Mouse (Mus musculus): Measurements from ENCODE around the gene Nanos3. TPM values are rescaled to one million over a fixed set of nuclear protein-coding genes. Genes with fewer than 3 reads are reported as not detected.

Gene Nanos3
- 12.4 and 12.5 TPM in 2 replicates for polyA plus RNA-seq (2014; fragmentation: Nextera tagmentation; extraction: Ambion mirVana)

DNA sequence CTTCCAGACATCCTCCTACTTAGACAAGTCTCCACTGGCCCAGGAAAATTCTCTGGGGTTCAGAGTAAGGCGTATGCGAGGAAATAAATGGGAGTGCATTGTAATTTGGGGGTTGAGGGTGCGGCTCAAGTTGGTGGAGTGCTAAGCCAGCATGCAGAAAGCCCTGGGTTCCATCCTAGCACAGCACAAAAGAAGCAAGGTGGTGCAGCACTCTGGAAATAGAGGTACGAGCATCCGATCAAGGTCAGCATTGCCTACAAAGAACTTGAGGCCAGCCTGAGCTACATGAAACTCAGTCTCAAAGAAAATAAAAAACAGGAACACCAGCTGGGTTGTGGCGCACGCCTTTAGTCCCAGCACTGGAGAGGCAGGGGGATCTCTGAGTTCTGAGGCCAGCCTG, at the start of gene Nanos3:
TSS of gene Nanos3 (minus strand) at position 101 of the 400 bp plus-strand sequence.
- H3K27ac ChIP-seq (ENCODE audit: low read depth, low read length): peak within 1 kb of the TSS; percentile 97
- H3K4me3 ChIP-seq (ENCODE audit: low read depth, low read length): peak within 1 kb of the TSS; percentile 79
- ATAC-seq (ENCODE audit: low read depth): no peak
- H3K4me2 ChIP-seq (ENCODE audit: low read depth, low read length): peak within 1 kb of the TSS; percentile 90
- no peaks in the 10 kb centered on the region for H3K36me3 ChIP-seq (ENCODE audit: control insufficient read depth, insufficient read depth, low read length)
- peak within 1 kb of the TSS; percentile 99 for H3K9ac ChIP-seq (replicated peaks; ENCODE audit: low read depth, low read length)
- peaks cover 26% of the 10 kb centered on the region for H3K4me1 ChIP-seq (ENCODE audit: control insufficient read depth, insufficient read depth, low read length)
- no peaks in the 10 kb centered on the region for H3K27me3 ChIP-seq (ENCODE audit: control insufficient read depth, insufficient read depth, low read length)
- H3K9me3 ChIP-seq (ENCODE audit: control insufficient read depth, low read length): no peaks in the 10 kb centered on the region
- 96% methylated on average over 7 of the region's 7 CpGs for WGBS

DNA sequence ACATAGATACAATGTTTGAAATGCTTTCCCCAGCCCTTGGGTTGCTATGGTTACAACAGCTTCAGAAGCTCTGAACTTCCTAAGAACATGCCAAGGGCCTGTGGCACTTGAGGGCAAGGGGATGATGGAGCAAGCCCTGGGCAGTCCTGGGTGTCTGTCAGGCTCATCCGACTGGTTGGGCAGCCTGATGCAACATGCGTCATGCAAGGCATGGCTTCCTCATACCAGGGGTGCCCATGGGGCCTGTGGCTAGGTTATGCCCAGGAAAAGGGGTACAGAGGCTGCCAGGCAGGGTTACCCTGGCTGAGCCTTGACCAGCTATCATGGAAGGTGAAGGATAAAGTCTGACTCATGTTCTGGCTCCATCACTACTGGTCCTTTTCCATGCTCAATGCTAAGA, 48.0 kb upstream of the Nanos3 start:
- Histone ChIP-seq H3K4me1 (ENCODE audit: control insufficient read depth, insufficient read depth, low read length) (peaks cover 17% of the 10 kb centered on the region), H3K4me3 (ENCODE audit: low read depth, low read length) (no peak overlapping the region), H3K27me3 (ENCODE audit: control insufficient read depth, insufficient read depth, low read length) (no peaks in the 10 kb centered on the region), H3K27ac (ENCODE audit: low read depth, low read length) (no peak overlapping the region), H3K36me3 (ENCODE audit: control insufficient read depth, insufficient read depth, low read length) (peaks cover 58% of the 10 kb centered on the region), H3K9ac (replicated peaks; ENCODE audit: low read depth, low read length) (no peak overlapping the region), H3K4me2 (ENCODE audit: low read depth, low read length) (no peak overlapping the region), H3K9me3 (ENCODE audit: control insufficient read depth, low read length) (no peaks in the 10 kb centered on the region)
- WGBS: 89% methylated on average over 2 of the region's 2 CpGs
- no peak for ATAC-seq (ENCODE audit: low read depth)

DNA sequence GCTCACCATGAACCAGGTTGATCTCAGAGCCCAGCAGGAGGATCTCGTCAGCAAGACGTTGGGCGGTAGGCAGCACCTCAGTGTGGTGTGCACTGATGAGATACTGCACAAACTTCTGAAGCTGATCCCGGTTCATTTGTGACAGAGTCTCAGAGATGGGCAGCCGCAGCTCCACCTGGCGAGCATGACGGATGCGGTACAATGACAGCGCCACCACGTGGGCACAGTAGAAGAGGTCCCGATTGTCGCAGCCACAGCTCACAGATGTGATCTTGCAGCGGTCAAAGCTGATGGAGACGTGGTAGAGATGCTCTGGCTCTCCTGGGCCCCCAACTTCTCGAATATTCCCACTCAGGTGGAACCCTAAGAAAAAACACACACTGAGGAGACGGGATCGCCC, 45.7 kb upstream of the Nanos3 start:
- Histone ChIP-seq H3K4me2 (ENCODE audit: low read depth, low read length) (no peak overlapping the region), H3K27ac (ENCODE audit: low read depth, low read length) (no peak overlapping the region), H3K4me1 (ENCODE audit: control insufficient read depth, insufficient read depth, low read length) (peaks cover 8% of the 10 kb centered on the region), H3K9ac (replicated peaks; ENCODE audit: low read depth, low read length) (no peak overlapping the region), H3K4me3 (ENCODE audit: low read depth, low read length) (no peak overlapping the region), H3K36me3 (ENCODE audit: control insufficient read depth, insufficient read depth, low read length) (peaks cover 75% of the 10 kb centered on the region), H3K27me3 (ENCODE audit: control insufficient read depth, insufficient read depth, low read length) (no peaks in the 10 kb centered on the region), H3K9me3 (ENCODE audit: control insufficient read depth, low read length) (no peaks in the 10 kb centered on the region)
- 79% methylated on average over 17 of the region's 17 CpGs for WGBS
- ATAC-seq (ENCODE audit: low read depth): no peak

- H3K36me3 ChIP-seq (ENCODE audit: control insufficient read depth, insufficient read depth, low read length): peaks cover 85% of the 10 kb centered on the region
- H3K9me3 ChIP-seq (ENCODE audit: control insufficient read depth, low read length): no peaks in the 10 kb centered on the region
- H3K4me3 ChIP-seq (ENCODE audit: low read depth, low read length): no peak overlapping the region
- no peak for ATAC-seq (ENCODE audit: low read depth)
- H3K27ac ChIP-seq (ENCODE audit: low read depth, low read length): no peak overlapping the region
- 80% methylated on average over 21 of the region's 21 CpGs for WGBS
- H3K27me3 ChIP-seq (ENCODE audit: control insufficient read depth, insufficient read depth, low read length): no peaks in the 10 kb centered on the region
- no peaks in the 10 kb centered on the region for H3K4me1 ChIP-seq (ENCODE audit: control insufficient read depth, insufficient read depth, low read length)
- no peak overlapping the region for H3K9ac ChIP-seq (replicated peaks; ENCODE audit: low read depth, low read length)
- H3K4me2 ChIP-seq (ENCODE audit: low read depth, low read length): no peak overlapping the region
These were observed 38.5 kb upstream of the Nanos3 start for GRCm38 (mm10) chr8:84223322-84224029.

DNA sequence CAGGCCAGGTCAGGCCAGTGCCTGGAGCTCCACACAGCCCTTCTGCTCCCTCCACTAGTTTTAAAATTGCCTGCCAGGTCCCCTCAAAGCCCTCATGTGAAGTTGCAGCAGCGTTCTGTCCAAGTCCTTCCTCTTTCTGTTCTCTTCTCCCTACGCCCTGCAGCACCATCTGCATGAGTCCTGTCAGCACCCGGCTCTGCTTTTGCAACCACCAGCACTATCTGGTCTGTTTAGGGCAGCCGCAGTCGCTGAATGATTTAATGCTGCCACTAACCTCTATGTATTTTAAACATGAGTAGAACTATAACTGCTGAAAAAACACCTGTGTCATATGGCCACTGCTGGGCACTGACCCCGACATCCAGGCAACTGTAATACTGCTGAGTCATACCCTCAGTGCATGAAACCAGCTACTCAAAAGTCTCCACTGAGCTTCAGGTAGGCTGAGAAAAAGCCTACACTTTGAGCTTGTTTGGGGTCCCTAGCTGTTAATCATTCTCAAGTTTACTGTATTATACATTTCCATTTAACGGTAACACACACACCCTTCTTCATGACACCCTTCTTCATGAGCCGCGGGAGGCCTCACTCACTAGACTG, 37.6 kb upstream of the Nanos3 start:
- no peak overlapping the region for H3K27ac ChIP-seq (ENCODE audit: low read depth, low read length)
- no peak overlapping the region for H3K4me2 ChIP-seq (ENCODE audit: low read depth, low read length)
- no peak for ATAC-seq (ENCODE audit: low read depth)
- H3K4me1 ChIP-seq (ENCODE audit: control insufficient read depth, insufficient read depth, low read length): no peaks in the 10 kb centered on the region
- peaks cover 85% of the 10 kb centered on the region for H3K36me3 ChIP-seq (ENCODE audit: control insufficient read depth, insufficient read depth, low read length)
- no peaks in the 10 kb centered on the region for H3K9me3 ChIP-seq (ENCODE audit: control insufficient read depth, low read length)
- no peak overlapping the region for H3K9ac ChIP-seq (replicated peaks; ENCODE audit: low read depth, low read length)
- no peak overlapping the region for H3K4me3 ChIP-seq (ENCODE audit: low read depth, low read length)
- H3K27me3 ChIP-seq (ENCODE audit: control insufficient read depth, insufficient read depth, low read length): no peaks in the 10 kb centered on the region
- 95% methylated on average over 9 of the region's 9 CpGs for WGBS

GRCm38 (mm10) chr8:84220105-84220504, 35.1 kb upstream of the Nanos3 start:
- no peak overlapping the region for H3K9ac ChIP-seq (replicated peaks; ENCODE audit: low read depth, low read length)
- ATAC-seq (ENCODE audit: low read depth): no peak
- no peaks in the 10 kb centered on the region for H3K27me3 ChIP-seq (ENCODE audit: control insufficient read depth, insufficient read depth, low read length)
- H3K4me3 ChIP-seq (ENCODE audit: low read depth, low read length): no peak overlapping the region
- H3K4me2 ChIP-seq (ENCODE audit: low read depth, low read length): no peak overlapping the region
- H3K4me1 ChIP-seq (ENCODE audit: control insufficient read depth, insufficient read depth, low read length): no peaks in the 10 kb centered on the region
- no peak overlapping the region for H3K27ac ChIP-seq (ENCODE audit: low read depth, low read length)
- WGBS: 94% methylated on average over 7 of the region's 7 CpGs
- peaks cover 91% of the 10 kb centered on the region for H3K36me3 ChIP-seq (ENCODE audit: control insufficient read depth, insufficient read depth, low read length)
- no peaks in the 10 kb centered on the region for H3K9me3 ChIP-seq (ENCODE audit: control insufficient read depth, low read length)

DNA sequence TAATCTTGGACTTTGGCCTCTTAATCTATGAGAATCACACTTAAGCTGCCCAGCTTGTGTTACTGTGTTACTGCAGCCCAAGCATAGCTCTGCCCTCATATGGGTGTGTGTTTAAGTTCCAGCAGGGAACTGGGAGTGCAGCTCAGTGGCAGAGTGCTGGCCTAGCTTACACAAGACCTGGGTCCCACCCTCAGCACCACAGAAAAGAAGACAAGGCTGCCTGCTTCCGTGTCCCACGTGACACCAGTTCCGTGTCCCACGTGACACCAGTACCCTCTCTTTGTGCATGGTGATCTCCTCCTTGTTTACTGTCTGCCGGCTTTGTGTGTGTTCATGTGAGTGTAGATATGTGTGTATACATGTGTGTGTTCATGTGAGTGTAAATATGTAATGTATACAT, 33.1 kb upstream of the Nanos3 start:
- Histone ChIP-seq H3K36me3 (ENCODE audit: control insufficient read depth, insufficient read depth, low read length) (peaks cover 86% of the 10 kb centered on the region), H3K9ac (replicated peaks; ENCODE audit: low read depth, low read length) (no peak overlapping the region), H3K4me1 (ENCODE audit: control insufficient read depth, insufficient read depth, low read length) (no peaks in the 10 kb centered on the region), H3K9me3 (ENCODE audit: control insufficient read depth, low read length) (no peaks in the 10 kb centered on the region), H3K27me3 (ENCODE audit: control insufficient read depth, insufficient read depth, low read length) (no peaks in the 10 kb centered on the region), H3K4me2 (ENCODE audit: low read depth, low read length) (no peak overlapping the region), H3K27ac (ENCODE audit: low read depth, low read length) (no peak overlapping the region), H3K4me3 (ENCODE audit: low read depth, low read length) (no peak overlapping the region)
- ATAC-seq (ENCODE audit: low read depth): no peak
- WGBS: 95% methylated on average over 5 of the region's 5 CpGs

GRCm38 (mm10) chr8:84217206-84217605, 32.2 kb upstream of the Nanos3 start:
- ATAC-seq (ENCODE audit: low read depth): no peak

DNA sequence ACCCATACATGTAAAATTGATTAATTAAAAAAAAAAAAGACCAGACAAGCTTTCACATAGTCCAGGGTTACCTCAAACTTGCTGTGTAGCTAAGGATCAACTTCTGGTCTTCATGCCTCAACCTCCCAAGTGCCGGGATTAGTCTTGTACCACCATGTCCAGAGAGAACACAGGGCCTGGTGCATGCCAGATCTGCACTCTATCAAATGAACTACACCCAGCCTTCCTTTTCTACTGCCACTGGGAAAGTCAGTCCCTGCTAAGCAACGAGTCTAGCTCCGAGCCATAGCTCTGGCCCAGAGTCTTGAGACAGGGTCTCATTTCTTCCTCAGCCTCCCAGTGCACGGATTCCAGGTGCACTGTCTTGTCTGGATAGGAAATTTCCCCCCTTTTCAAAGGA, 28.3 kb upstream of the Nanos3 start:
- H3K4me1 ChIP-seq (ENCODE audit: control insufficient read depth, insufficient read depth, low read length): peaks cover 8% of the 10 kb centered on the region; the same call in 1 of the 2 replicates
- H3K27me3 ChIP-seq (ENCODE audit: control insufficient read depth, insufficient read depth, low read length): no peaks in the 10 kb centered on the region
- H3K9ac ChIP-seq (replicated peaks; ENCODE audit: low read depth, low read length): no peak overlapping the region
- H3K36me3 ChIP-seq (ENCODE audit: control insufficient read depth, insufficient read depth, low read length): peaks cover 68% of the 10 kb centered on the region
- no peak for ATAC-seq (ENCODE audit: low read depth)
- WGBS: 93% methylated on average over 4 of the region's 4 CpGs
- no peak overlapping the region for H3K4me3 ChIP-seq (ENCODE audit: low read depth, low read length)
- H3K4me2 ChIP-seq (ENCODE audit: low read depth, low read length): no peak overlapping the region
- no peak overlapping the region for H3K27ac ChIP-seq (ENCODE audit: low read depth, low read length)
- H3K9me3 ChIP-seq (ENCODE audit: control insufficient read depth, low read length): no peaks in the 10 kb centered on the region

More at GRCm38 (mm10) chr8:84217206-84217605, 32.2 kb upstream of the Nanos3 start:
- H3K27ac ChIP-seq (ENCODE audit: low read depth, low read length): no peak overlapping the region
- no peaks in the 10 kb centered on the region for H3K9me3 ChIP-seq (ENCODE audit: control insufficient read depth, low read length)
- H3K9ac ChIP-seq (replicated peaks; ENCODE audit: low read depth, low read length): no peak overlapping the region
- H3K4me1 ChIP-seq (ENCODE audit: control insufficient read depth, insufficient read depth, low read length): no peaks in the 10 kb centered on the region
- 96% methylated on average over 11 of the region's 11 CpGs for WGBS
- no peak overlapping the region for H3K4me3 ChIP-seq (ENCODE audit: low read depth, low read length)
- no peak overlapping the region for H3K4me2 ChIP-seq (ENCODE audit: low read depth, low read length)
- H3K36me3 ChIP-seq (ENCODE audit: control insufficient read depth, insufficient read depth, low read length): peaks cover 86% of the 10 kb centered on the region
- H3K27me3 ChIP-seq (ENCODE audit: control insufficient read depth, insufficient read depth, low read length): no peaks in the 10 kb centered on the region

All from neural tube, embryonic 14.5 days (tissue).